Mouse (Mus musculus): ENCODE results near the gene Crocc2. TPM values are rescaled to one million over a fixed set of nuclear protein-coding genes. Genes with fewer than 3 reads are reported as not detected.

Gene Crocc2
- total RNA-seq, 1 experiment = 3.1 TPM

GRCm38 (mm10) chr1:93132676-93133075 lies 35.8 kb upstream of the Crocc2 start:
- no peaks in the 10 kb centered on the region for H3K9me3 ChIP-seq (ENCODE audit: control insufficient read depth, insufficient read depth, low read depth, low read length)
- DNase-seq (ENCODE audit: low read depth, low spot score) = no peak
- H3K27ac ChIP-seq (ENCODE audit: insufficient read depth, low read depth, low read length, poor library complexity, severe bottlenecking) = no peak overlapping the region
- H3K9ac ChIP-seq (ENCODE audit: insufficient read depth, low read depth, low read length, poor library complexity, severe bottlenecking) = no peak overlapping the region
- no peaks in the 10 kb centered on the region; a peak in 1 of 4 replicates for H3K4me1 ChIP-seq (ENCODE audit: control insufficient read depth in 2 of 2, insufficient read depth in 2 of 2, low read length in 2 of 2, poor library complexity in 1 of 2)
- in situ Hi-C loops (cut with MboI; ENCODE audit: low sequenced_read_pairs in 2 of 2, unreplicated experiment in 2 of 2) = no loop called here
- TF ChIP-seq ZC3H11A (IDR thresholded peaks at IDR 0.05; ENCODE audit: borderline replicate concordance, low read depth, low read length) = no peak
- TF ChIP-seq ZNF384 (IDR thresholded peaks at IDR 0.05; ENCODE audit: low read depth, low read length) = no peak
- TF ChIP-seq CHD2 (IDR thresholded peaks at IDR 0.05; ENCODE audit: low read depth, low read length) = no peak
- TF ChIP-seq HCFC1 (IDR thresholded peaks at IDR 0.05; ENCODE audit: borderline replicate concordance, insufficient read depth, low read length) = no peak
- TF ChIP-seq MAFK (IDR thresholded peaks at IDR 0.05; ENCODE audit: insufficient read depth, low read depth, low read length) = no peak
- H3K4me3 ChIP-seq (ENCODE audit: insufficient read depth in 1 of 2, low read depth in 1 of 2, low read length in 2 of 2, poor library complexity in 1 of 2, severe bottlenecking in 1 of 2) = no peak overlapping the region
- H3K36me3 ChIP-seq (ENCODE audit: control insufficient read depth, insufficient read depth, low read length, poor library complexity, severe bottlenecking) = no peaks in the 10 kb centered on the region

DNA sequence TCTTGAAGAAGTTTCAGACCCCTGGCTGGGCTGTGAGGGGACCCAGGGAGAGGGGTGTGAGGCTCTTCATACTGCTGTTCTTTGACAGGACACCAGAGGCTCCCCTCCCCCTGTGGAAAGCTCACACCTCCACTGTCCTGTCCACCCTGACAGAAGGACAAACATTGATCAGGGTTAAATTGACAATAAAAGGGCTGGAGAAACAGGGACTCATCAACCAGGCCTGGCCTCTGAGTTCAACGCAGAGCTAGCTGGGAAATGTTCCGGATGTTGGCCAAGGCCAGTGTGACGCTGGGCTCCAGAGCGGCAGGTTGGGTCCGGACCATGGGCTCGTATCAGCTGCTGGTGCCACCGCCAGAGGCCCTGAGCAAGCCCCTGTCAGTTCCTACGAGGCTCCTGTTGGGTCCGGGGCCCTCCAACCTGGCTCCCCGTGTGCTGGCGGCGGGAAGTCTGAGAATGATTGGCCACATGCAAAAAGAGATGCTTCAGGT lies 33.4 kb upstream of the Crocc2 start, which contains the start of gene Agxt:
Gene Agxt, plus strand, starts transcription at position 205 of the 491 bp plus-strand sequence.
- no peak for TF ChIP-seq HCFC1 (IDR thresholded peaks at IDR 0.05; ENCODE audit: borderline replicate concordance, insufficient read depth, low read length)
- TF ChIP-seq ZC3H11A (IDR thresholded peaks at IDR 0.05; ENCODE audit: borderline replicate concordance, low read depth, low read length) = no peak
- TF ChIP-seq CHD2 (IDR thresholded peaks at IDR 0.05; ENCODE audit: low read depth, low read length) = no peak
- TF ChIP-seq ZNF384 (IDR thresholded peaks at IDR 0.05; ENCODE audit: low read depth, low read length) = no peak
- TF ChIP-seq MAFK (IDR thresholded peaks at IDR 0.05; ENCODE audit: insufficient read depth, low read depth, low read length) = no peak
- in situ Hi-C loops (cut with MboI; ENCODE audit: low sequenced_read_pairs in 2 of 2, unreplicated experiment in 2 of 2) = no loop called here
- no peak for DNase-seq (ENCODE audit: low read depth, low spot score)
- no peak within 1 kb of the TSS for H3K27ac ChIP-seq (ENCODE audit: insufficient read depth, low read depth, low read length, poor library complexity, severe bottlenecking)
- H3K9ac ChIP-seq (ENCODE audit: insufficient read depth, low read depth, low read length, poor library complexity, severe bottlenecking) = 0 out of 2 replicates have a peak within 1 kb of the TSS, but pooled peaks have one; percentile 7
- peak within 1 kb of the TSS in 1 of 2 experiments; percentile 26; a peak in 1 of 4 replicates for H3K4me3 ChIP-seq (ENCODE audit: insufficient read depth in 1 of 2, low read depth in 1 of 2, low read length in 2 of 2, poor library complexity in 1 of 2, severe bottlenecking in 1 of 2)
- no peaks in the 10 kb centered on the region; a peak in 1 of 4 replicates for H3K4me1 ChIP-seq (ENCODE audit: control insufficient read depth in 2 of 2, insufficient read depth in 2 of 2, low read length in 2 of 2, poor library complexity in 1 of 2)
- H3K36me3 ChIP-seq (ENCODE audit: control insufficient read depth, insufficient read depth, low read length, poor library complexity, severe bottlenecking) = no peaks in the 10 kb centered on the region
- H3K9me3 ChIP-seq (ENCODE audit: control insufficient read depth, insufficient read depth, low read depth, low read length) = no peaks in the 10 kb centered on the region

DNA sequence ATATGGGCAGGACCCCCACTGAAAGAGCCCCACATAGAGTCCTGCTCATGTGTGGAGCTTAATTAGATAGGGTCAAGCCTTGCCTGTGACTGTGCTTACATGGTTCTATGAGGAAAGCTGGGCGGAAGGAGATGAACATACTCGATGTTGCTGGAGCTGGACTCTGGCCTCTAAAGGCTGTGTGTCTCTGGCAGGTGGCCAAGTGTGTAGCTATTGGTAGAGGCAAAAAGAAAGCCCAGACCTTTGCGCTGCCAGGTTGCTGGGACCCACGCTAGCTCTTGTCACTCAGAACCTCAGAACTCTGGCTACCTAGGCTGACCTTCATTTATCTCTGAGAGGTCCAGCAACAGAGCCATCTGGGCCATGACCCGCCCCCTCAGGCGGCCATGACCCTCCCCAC lies 30.0 kb upstream of the Crocc2 start:
- no peak for TF ChIP-seq ZC3H11A (IDR thresholded peaks at IDR 0.05; ENCODE audit: borderline replicate concordance, low read depth, low read length)
- no peak for TF ChIP-seq CHD2 (IDR thresholded peaks at IDR 0.05; ENCODE audit: low read depth, low read length)
- no peak for DNase-seq (ENCODE audit: low read depth, low spot score)

GRCm38 (mm10) chr1:93139713-93140112 lies 28.8 kb upstream of the Crocc2 start:
- no peak for TF ChIP-seq ZC3H11A (IDR thresholded peaks at IDR 0.05; ENCODE audit: borderline replicate concordance, low read depth, low read length)
- TF ChIP-seq HCFC1 (IDR thresholded peaks at IDR 0.05; ENCODE audit: borderline replicate concordance, insufficient read depth, low read length) = no peak
- no peak for TF ChIP-seq CHD2 (IDR thresholded peaks at IDR 0.05; ENCODE audit: low read depth, low read length)
- TF ChIP-seq ZNF384 (IDR thresholded peaks at IDR 0.05; ENCODE audit: low read depth, low read length) = no peak
- TF ChIP-seq MAFK (IDR thresholded peaks at IDR 0.05; ENCODE audit: insufficient read depth, low read depth, low read length) = no peak
- Histone ChIP-seq H3K27ac (ENCODE audit: insufficient read depth, low read depth, low read length, poor library complexity, severe bottlenecking) (no peak overlapping the region), H3K9ac (ENCODE audit: insufficient read depth, low read depth, low read length, poor library complexity, severe bottlenecking) (no peak overlapping the region), H3K4me1 (ENCODE audit: control insufficient read depth in 2 of 2, insufficient read depth in 2 of 2, low read length in 2 of 2, poor library complexity in 1 of 2) (no peaks in the 10 kb centered on the region; a peak in 1 of 4 replicates), H3K9me3 (ENCODE audit: control insufficient read depth, insufficient read depth, low read depth, low read length) (no peaks in the 10 kb centered on the region), H3K36me3 (ENCODE audit: control insufficient read depth, insufficient read depth, low read length, poor library complexity, severe bottlenecking) (no peaks in the 10 kb centered on the region), H3K4me3 (ENCODE audit: insufficient read depth in 1 of 2, low read depth in 1 of 2, low read length in 2 of 2, poor library complexity in 1 of 2, severe bottlenecking in 1 of 2) (no peak overlapping the region)
- in situ Hi-C loops (cut with MboI; ENCODE audit: low sequenced_read_pairs in 2 of 2, unreplicated experiment in 2 of 2) = no loop called here
- no peak for DNase-seq (ENCODE audit: low read depth, low spot score)

More for the DNA sequence above, 30.0 kb upstream of the Crocc2 start:
- no peak overlapping the region for H3K4me3 ChIP-seq (ENCODE audit: insufficient read depth in 1 of 2, low read depth in 1 of 2, low read length in 2 of 2, poor library complexity in 1 of 2, severe bottlenecking in 1 of 2)
- H3K36me3 ChIP-seq (ENCODE audit: control insufficient read depth, insufficient read depth, low read length, poor library complexity, severe bottlenecking) = no peaks in the 10 kb centered on the region
- no peak overlapping the region for H3K9ac ChIP-seq (ENCODE audit: insufficient read depth, low read depth, low read length, poor library complexity, severe bottlenecking)
- in situ Hi-C loops (cut with MboI; ENCODE audit: low sequenced_read_pairs in 2 of 2, unreplicated experiment in 2 of 2) = no loop called here
- no peaks in the 10 kb centered on the region; a peak in 1 of 4 replicates for H3K4me1 ChIP-seq (ENCODE audit: control insufficient read depth in 2 of 2, insufficient read depth in 2 of 2, low read length in 2 of 2, poor library complexity in 1 of 2)
- no peak overlapping the region for H3K27ac ChIP-seq (ENCODE audit: insufficient read depth, low read depth, low read length, poor library complexity, severe bottlenecking)
- no peaks in the 10 kb centered on the region for H3K9me3 ChIP-seq (ENCODE audit: control insufficient read depth, insufficient read depth, low read depth, low read length)

DNA sequence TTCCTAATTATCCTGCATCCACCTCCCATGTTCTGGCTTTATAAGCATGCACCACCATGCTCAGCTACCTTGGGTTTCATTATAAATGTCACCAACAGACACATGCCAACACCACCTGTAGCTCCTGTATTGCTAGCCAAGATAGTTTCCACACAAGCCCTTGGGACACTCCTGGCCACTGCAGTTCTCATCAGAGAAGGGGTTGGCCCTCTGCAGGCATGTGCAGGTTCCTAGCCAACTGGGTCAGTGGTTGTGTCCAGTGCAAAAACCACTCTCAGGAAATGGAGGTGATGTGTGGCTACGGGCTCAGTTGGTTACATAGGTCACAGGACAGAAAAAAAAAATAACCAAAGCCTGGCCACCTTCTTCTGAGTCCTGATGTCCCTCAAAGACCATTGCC lies 25.7 kb upstream of the Crocc2 start:
- TF ChIP-seq HCFC1 (IDR thresholded peaks at IDR 0.05; ENCODE audit: borderline replicate concordance, insufficient read depth, low read length) = no peak
- no peak for TF ChIP-seq ZNF384 (IDR thresholded peaks at IDR 0.05; ENCODE audit: low read depth, low read length)
- H3K9ac ChIP-seq (ENCODE audit: insufficient read depth, low read depth, low read length, poor library complexity, severe bottlenecking) = no peak overlapping the region
- H3K9me3 ChIP-seq (ENCODE audit: control insufficient read depth, insufficient read depth, low read depth, low read length) = no peaks in the 10 kb centered on the region
- in situ Hi-C loops (cut with MboI; ENCODE audit: low sequenced_read_pairs in 2 of 2, unreplicated experiment in 2 of 2) = no loop called here
- DNase-seq (ENCODE audit: low read depth, low spot score) = no peak
- no peaks in the 10 kb centered on the region for H3K36me3 ChIP-seq (ENCODE audit: control insufficient read depth, insufficient read depth, low read length, poor library complexity, severe bottlenecking)
- H3K4me1 ChIP-seq (ENCODE audit: control insufficient read depth in 2 of 2, insufficient read depth in 2 of 2, low read length in 2 of 2, poor library complexity in 1 of 2) = no peaks in the 10 kb centered on the region
- no peak overlapping the region for H3K27ac ChIP-seq (ENCODE audit: insufficient read depth, low read depth, low read length, poor library complexity, severe bottlenecking)
- H3K4me3 ChIP-seq (ENCODE audit: insufficient read depth in 1 of 2, low read depth in 1 of 2, low read length in 2 of 2, poor library complexity in 1 of 2, severe bottlenecking in 1 of 2) = no peak overlapping the region
